Mouse (Mus musculus) heart, embryonic 15.5 days (tissue): ENCODE data around the gene Pramef17. TPM values are rescaled to one million over a fixed set of nuclear protein-coding genes. Genes with fewer than 3 reads are reported as not detected.
"Not testable (repeated sequence)": the region's sequence is repeated elsewhere in the genome, so short reads cannot be mapped to it uniquely, and the experiment has no call there.

Experiments
- ATAC-seq: fragments of 200-750 bp; cut with Nextera tagmentation; replicated peaks from 2 replicates; pipeline ENCODE4 v1.8.0; 2017; ENCODE audit warnings: low read depth, moderate TSS enrichment; ENCODE audit not compliant: insufficient number of reproducible peaks, insufficient read depth, low FRiP score
- H3K27ac ChIP-seq: fragments of 300-500 bp; sonication (generic); 2 replicates; pipeline ENCODE4 v1.5.1; 2015; ENCODE audit warnings: mild to moderate bottlenecking, inconsistent platforms
- H3K27me3 ChIP-seq: fragments of 300-500 bp; sonication (generic); 2 replicates; pipeline ENCODE4 v1.6.1; 2015; ENCODE audit warnings: inconsistent platforms
- H3K36me3 ChIP-seq: fragments of 300-500 bp; sonication (generic); 2 replicates; pipeline ENCODE4 v1.6.1; 2015; ENCODE audit warnings: mild to moderate bottlenecking, inconsistent platforms
- H3K4me1 ChIP-seq: fragments of 300-500 bp; sonication (generic); replicated peaks from 2 replicates; pipeline ENCODE4 v1.6.1; 2015; ENCODE audit warnings: inconsistent platforms
- H3K4me2 ChIP-seq: fragments of 300-500 bp; sonication (generic); 2 replicates; pipeline ENCODE4 v1.6.1; 2015; ENCODE audit warnings: inconsistent platforms, mild to moderate bottlenecking, moderate library complexity
- H3K4me3 ChIP-seq: fragments of 300-500 bp; sonication (generic); 2 replicates; pipeline ENCODE4 v1.5.1; 2015; ENCODE audit warnings: mild to moderate bottlenecking, inconsistent platforms
- H3K9ac ChIP-seq: fragments of 300-500 bp; sonication (generic); 2 replicates; pipeline ENCODE4 v1.6.1; 2015; ENCODE audit warnings: mild to moderate bottlenecking, inconsistent platforms
- H3K9me3 ChIP-seq: fragments of 300-500 bp; sonication (generic); replicated peaks from 2 replicates; pipeline ENCODE4 v1.6.1; 2016; ENCODE audit warnings: inconsistent platforms
- WGBS: fragments of 180-500 bp; shearing (Covaris S2); methylation state at CpG from one replicate; pipeline ENCODE4 v1.1.7; 2015; ENCODE audit warnings: mixed read lengths; 5-methylcytosine and 5-hydroxymethylcytosine counted together
- polyA plus RNA-seq: library from polyadenylated mRNA; unstranded; fragments of >200 nt; fragmentation: Nextera tagmentation; extraction: Ambion mirVana; gene quantifications from 2 replicates; pipeline ENCODE4 v1.2.1, GENCODE M21; 2015

The Pramef17 gene
- not detected in 2 replicates for polyA plus RNA-seq

DNA sequence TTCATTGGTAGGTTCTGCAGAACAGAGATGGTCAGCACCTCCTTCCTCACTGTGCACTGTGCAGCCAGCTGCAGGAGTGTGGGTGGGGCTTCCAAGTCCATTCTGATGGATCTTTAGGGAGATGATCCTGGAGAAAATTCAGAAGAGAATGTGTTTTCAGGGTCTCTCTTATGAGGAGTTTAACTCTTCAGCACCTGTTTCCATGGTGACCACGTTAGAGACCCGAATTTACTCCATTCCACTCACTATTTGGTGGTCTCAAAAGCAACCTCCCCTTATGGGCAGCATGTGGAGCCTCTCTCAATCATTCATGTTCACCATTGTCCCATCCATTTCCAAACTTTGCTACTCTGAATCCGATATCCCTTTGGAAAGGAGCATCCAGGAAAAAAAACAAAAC is at the start of gene Pramef17:
Pramef17 (minus strand) TSS at position 101 of the 400 bp plus-strand sequence.
- not testable (repeated sequence) for H3K27me3 ChIP-seq, ATAC-seq, H3K9me3 ChIP-seq, H3K9ac ChIP-seq, H3K4me3 ChIP-seq, H3K27ac ChIP-seq, H3K4me1 ChIP-seq, H3K36me3 ChIP-seq, H3K4me2 ChIP-seq
- 35% methylated on average over 3 of the region's 3 CpGs for WGBS

DNA sequence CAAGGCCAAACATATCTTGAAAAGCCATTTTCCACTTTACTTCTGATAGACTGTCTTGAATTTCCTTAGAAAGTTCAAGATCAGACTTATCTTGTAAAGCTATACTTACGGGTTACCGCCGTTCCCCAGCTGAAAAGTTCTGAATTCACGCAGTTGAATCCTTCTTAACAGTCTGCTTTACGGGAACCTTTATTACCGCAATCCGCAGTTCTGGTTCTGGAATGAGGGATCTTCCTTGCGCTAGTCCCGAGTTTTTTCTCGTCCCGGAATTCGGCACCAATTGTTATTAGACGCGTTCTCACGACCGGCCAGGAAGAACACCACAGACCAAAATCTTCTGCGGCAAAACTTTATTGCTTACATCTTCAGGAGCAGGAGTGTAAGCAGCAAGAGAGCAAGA is 6.0 kb downstream of the Pramef17 start:
- not testable (repeated sequence) for H3K9ac ChIP-seq, ATAC-seq, H3K4me2 ChIP-seq, H3K27me3 ChIP-seq, H3K4me3 ChIP-seq, H3K27ac ChIP-seq, H3K9me3 ChIP-seq, H3K4me1 ChIP-seq, H3K36me3 ChIP-seq
- WGBS = 89% methylated on average over 17 of the region's 17 CpGs

GRCm38 (mm10) chr4:143987475-143987941 is 6.7 kb downstream of the Pramef17 start:
- not testable (repeated sequence) for H3K9me3 ChIP-seq, H3K27me3 ChIP-seq, ATAC-seq, H3K27ac ChIP-seq, H3K36me3 ChIP-seq, H3K9ac ChIP-seq, H3K4me3 ChIP-seq, H3K4me1 ChIP-seq, H3K4me2 ChIP-seq
- WGBS = 92% methylated on average over 8 of the region's 17 CpGs

DNA sequence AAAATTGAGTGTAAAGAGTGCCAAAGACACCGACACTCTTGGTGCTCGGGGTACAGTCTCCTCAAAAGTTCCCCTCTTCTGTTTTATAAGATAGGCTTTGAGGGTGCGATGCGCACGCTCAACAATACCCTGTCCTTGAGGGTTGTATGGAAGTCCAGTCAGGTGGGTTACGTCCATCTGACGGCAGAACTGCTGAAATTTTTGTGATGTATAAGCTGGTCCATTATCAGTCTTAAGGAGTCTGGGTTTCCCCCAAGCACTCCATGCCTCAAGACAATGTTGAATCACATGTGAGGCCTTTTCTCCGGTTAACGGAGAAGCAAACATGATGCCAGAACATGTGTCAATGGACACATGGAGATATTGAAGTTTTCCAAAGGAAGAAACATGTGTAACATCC is 8.4 kb downstream of the Pramef17 start:
- H3K4me3 ChIP-seq, H3K4me2 ChIP-seq, ATAC-seq, H3K4me1 ChIP-seq, H3K36me3 ChIP-seq, H3K9ac ChIP-seq, H3K27ac ChIP-seq, H3K9me3 ChIP-seq, H3K27me3 ChIP-seq: not testable (repeated sequence)
- WGBS = 82% methylated on average over 4 of the region's 9 CpGs

DNA sequence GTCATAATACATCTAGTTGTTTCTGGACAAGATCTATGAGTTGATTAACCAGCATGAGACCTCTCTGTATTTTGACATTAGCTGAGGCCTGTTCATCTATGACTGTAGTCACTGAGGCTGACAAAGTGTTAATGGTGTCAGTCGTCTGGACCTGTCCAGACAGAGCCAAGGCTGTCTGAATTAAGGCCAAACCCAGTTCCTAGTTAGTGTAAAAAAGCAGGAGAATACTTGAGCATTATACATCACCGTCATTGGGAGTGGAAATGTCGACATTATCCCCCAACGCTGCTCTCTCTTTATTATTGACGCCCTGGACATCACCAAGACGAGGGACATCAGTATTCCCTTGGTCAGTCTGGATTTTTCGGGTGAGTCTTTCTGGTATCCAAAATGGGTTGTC is 9.0 kb downstream of the Pramef17 start:
- not testable (repeated sequence) for H3K9ac ChIP-seq, ATAC-seq, H3K4me1 ChIP-seq, H3K36me3 ChIP-seq, H3K27me3 ChIP-seq, H3K9me3 ChIP-seq, H3K4me2 ChIP-seq, H3K4me3 ChIP-seq, H3K27ac ChIP-seq
- WGBS = no CpG with 5 or more reads among the region's 7 CpGs

GRCm38 (mm10) chr4:143983446-143983845 is 10.7 kb downstream of the Pramef17 start:
- not testable (repeated sequence) for H3K4me2 ChIP-seq, H3K9me3 ChIP-seq, H3K4me3 ChIP-seq, H3K27ac ChIP-seq, ATAC-seq, H3K4me1 ChIP-seq, H3K9ac ChIP-seq, H3K36me3 ChIP-seq, H3K27me3 ChIP-seq
- 25% methylated on average over 1 of the region's 1 CpGs for WGBS

GRCm38 (mm10) chr4:143966850-143967249 is 27.3 kb downstream of the Pramef17 start, which contains the start of gene Gm13101:
Gene Gm13101 (minus strand): TSS chr4:143966950.
- not testable (repeated sequence) for H3K9ac ChIP-seq, H3K36me3 ChIP-seq, ATAC-seq, H3K4me1 ChIP-seq, H3K9me3 ChIP-seq, H3K27ac ChIP-seq, H3K4me2 ChIP-seq, H3K27me3 ChIP-seq, H3K4me3 ChIP-seq
- 39% methylated on average over 2 of the region's 2 CpGs for WGBS

GRCm38 (mm10) chr4:143950916-143951315 is 43.3 kb downstream of the Pramef17 start, which contains the start of gene Pramef25:
Gene Pramef25 (minus strand): TSS chr4:143951016.
- 77% methylated on average over 1 of the region's 1 CpGs for WGBS
- not testable (repeated sequence) for H3K4me1 ChIP-seq, ATAC-seq, H3K27me3 ChIP-seq, H3K9me3 ChIP-seq, H3K4me2 ChIP-seq, H3K36me3 ChIP-seq, H3K9ac ChIP-seq, H3K27ac ChIP-seq, H3K4me3 ChIP-seq

Other genes with a start within 250 kb of the Pramef17 start
- gene Gm13023, start 205.0 kb downstream of the Pramef17 start, polyA plus RNA-seq = not detected in 2 replicates
- not detected in 2 replicates for gene Gm13084, start 178.3 kb downstream of the Pramef17 start, polyA plus RNA-seq
- gene Gm13103, start 147.9 kb downstream of the Pramef17 start, polyA plus RNA-seq = not detected in 2 replicates
- not detected in 2 replicates for gene Pramef6, start 94.0 kb downstream of the Pramef17 start, polyA plus RNA-seq
- not detected in 2 replicates for gene Pramef25, start 43.4 kb downstream of the Pramef17 start, polyA plus RNA-seq
- gene Gm13101, start 27.4 kb downstream of the Pramef17 start, polyA plus RNA-seq = not detected in 2 replicates
- gene Pramel4, start 64.8 kb upstream of the Pramef17 start, polyA plus RNA-seq = not detected in 2 replicates
- not detected in 2 replicates for gene Gm13102, start 112.1 kb upstream of the Pramef17 start, polyA plus RNA-seq
- not detected in 2 replicates for gene Oog3, start 168.3 kb upstream of the Pramef17 start, polyA plus RNA-seq
- not detected in 2 replicates for gene Oog2, start 196.3 kb upstream of the Pramef17 start, polyA plus RNA-seq
- not detected in 2 replicates for gene C87977, start 218.9 kb upstream of the Pramef17 start, polyA plus RNA-seq